Mouse (Mus musculus) layer of hippocampus, adult 6 months (tissue): ENCODE measurements around the gene Gkn2. TPM values are rescaled to one million over a fixed set of nuclear protein-coding genes. Genes with fewer than 3 reads are reported as not detected.

ENCODE experiments used
- long read RNA-seq, 2 experiments: library from polyadenylated mRNA; unstranded; transcript quantifications; one replicate each; pipeline ENCODE4 v2.0.0; 2019 to 2020
- polyA plus RNA-seq: library from polyadenylated mRNA; unstranded; fragments of <200 nt; fragmentation: Nextera tagmentation; gene quantifications from 2 replicates; pipeline ENCODE4 v1.2.3, GENCODE M21; 2021

The Gkn2 gene
- polyA plus RNA-seq = not detected in 2 replicates
- long read RNA-seq, experiment 1 = 0 reads
- long read RNA-seq, experiment 2 = 0 reads

DNA sequence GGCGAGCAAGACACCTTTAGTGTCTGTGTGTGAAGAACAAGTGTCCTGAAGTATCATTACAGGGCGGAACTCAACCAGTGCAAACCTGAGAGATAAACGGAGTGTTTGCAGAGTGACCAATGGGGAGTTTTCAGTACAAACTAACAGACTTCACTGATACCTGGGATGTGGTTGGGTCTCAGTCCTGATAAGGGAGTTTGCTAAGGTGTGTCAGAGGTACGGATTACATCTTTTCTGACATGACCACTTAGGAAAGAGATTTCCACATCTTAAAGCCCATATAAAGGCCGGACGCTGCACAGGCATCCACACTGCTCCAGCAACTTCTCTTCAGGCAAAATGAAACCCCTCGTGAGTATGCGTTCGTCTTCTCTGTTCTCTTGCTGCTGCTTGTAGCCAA lies at the start of gene Gkn2:
TSS of gene Gkn2 (plus strand) at position 301 of the 400 bp plus-strand sequence.

DNA sequence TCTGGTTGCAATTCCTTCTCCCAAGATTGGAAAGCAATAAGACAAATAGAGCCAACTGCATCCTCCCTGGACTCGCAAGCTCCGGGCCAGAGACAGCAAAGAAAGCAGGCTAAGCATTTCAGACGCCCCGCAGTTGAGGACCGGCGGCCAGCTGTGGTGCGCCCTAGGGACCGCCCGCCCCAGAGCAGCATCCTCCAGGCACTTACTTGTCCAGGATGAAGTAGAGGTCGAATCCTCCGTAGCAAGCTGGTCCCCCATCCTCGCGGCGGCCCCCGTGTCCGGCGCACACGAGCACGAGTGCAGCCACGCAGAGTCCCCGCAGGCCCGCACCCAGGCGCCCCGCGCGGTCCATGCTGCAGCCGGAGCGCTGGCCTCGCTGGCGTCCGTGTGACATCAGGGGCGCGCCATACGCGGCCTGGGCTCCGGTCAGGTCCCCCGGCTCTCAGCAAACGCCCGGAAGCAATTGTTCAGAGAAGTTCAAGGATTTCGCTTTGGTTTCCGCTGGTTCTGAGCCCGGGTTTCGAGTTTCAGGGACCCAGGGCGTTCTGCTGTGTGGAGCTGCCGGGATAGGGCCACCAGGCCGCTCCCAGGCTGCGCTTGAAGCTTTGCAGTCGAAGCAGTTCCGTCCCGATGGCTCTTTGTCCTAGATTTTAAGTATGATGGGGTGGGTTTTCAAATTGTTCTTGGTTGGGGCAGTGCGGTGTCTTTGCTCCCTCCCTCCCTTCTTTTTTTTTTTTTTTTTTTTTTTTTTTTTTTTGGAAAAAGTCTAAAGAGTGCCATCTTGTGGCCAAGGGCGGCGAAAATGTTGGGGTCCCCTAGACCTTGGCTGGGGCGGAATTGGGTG lies 37.8 kb upstream of the Gkn2 start, which contains the start of gene Antxr1:
TSS of gene Antxr1 (minus strand) at position 731 of the 844 bp plus-strand sequence.

DNA sequence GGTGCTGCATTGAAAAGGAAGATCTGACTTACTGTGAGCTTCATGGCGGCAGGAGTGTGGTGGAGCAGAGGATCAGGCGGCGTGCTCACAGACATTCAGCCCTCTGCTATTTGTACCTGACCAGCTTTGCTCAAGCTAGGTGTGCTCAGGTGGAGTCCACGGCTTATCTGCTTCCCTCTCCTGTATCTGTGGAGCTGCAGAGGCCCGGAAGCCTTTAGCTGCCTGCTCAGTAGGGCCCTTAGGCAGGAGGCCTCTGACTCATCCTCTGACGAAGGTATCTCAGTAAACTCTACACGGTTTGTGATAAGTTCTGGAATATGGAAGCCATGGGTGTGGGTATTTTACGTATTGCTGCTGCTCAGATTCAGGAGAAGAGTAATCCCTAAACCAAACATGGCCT lies 22.3 kb upstream of the Gkn2 start, which contains the start of gene Gkn1:
TSS of gene Gkn1 (minus strand) at position 114 of the 400 bp plus-strand sequence.

DNA sequence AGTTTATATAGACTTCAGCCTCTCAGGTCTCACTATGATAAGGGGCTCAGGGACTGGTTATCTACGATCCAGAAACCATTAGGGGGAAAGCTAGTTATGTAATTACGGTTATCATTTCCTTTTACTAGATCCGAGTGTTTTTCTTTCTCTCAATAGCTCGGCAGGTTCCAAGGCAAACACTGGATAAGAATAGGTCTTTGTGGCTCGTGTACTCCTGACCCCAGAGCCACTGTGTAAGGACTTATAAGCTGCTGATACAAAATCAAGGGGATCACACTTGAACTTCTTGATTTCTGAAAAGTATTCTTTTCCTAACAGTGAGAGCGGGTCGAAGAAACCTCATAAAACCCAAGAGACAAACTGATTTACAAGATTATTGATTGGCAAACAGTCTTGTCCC lies 15.7 kb downstream of the Gkn2 start, which contains the start of gene Gkn3:
TSS of gene Gkn3 (minus strand) at position 59 of the 400 bp plus-strand sequence.

DNA sequence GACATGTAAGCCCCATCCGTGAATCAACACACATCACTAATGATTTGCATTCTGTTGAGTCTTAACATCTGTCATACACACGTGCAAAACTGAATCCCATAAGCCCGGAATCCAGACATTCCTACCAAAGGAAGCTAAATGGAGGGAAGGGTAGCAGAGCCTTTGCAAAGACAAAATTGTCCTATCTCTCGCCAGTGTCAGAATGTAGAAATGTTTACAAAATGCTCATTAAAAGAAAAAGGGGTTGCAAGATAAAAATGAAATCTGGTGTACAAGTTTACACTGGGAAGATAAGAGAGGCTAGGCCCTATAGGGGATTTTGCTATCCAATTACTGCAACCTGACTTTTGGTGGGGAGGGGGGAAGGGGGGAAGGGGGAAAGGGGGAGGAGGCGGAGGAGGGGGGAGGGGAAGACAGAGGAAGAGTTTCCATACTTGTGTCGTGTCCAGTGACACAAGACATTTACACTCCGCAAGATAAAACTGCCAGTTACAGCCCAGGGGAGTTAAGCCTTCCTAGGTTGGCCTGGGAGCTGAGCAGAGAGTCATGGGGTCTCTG lies 55.4 kb downstream of the Gkn2 start, which contains the start of gene Bmp10:
TSS of gene Bmp10 (plus strand) at position 508 of the 558 bp plus-strand sequence.

Other genes with a start within 250 kb of the Gkn2 start
- 2.5 TPM in 2 replicates for gene Antxr1, start 37.5 kb upstream of the Gkn2 start, polyA plus RNA-seq
- not detected in 2 replicates for gene Gkn1, start 22.4 kb upstream of the Gkn2 start, polyA plus RNA-seq
- gene Gkn3, start 15.6 kb downstream of the Gkn2 start, polyA plus RNA-seq = 9.9 and 13.1 TPM in 2 replicates
- gene Bmp10, start 55.6 kb downstream of the Gkn2 start, polyA plus RNA-seq = not detected in 2 replicates
- 1.8 and 2.5 TPM in 2 replicates for gene Arhgap25, start 159.9 kb downstream of the Gkn2 start, polyA plus RNA-seq
- gene Prokr1, start 217.4 kb downstream of the Gkn2 start, polyA plus RNA-seq = 0.08 and 0.11 TPM in 2 replicates